ENCODE assay signal across 27 mouse cellular contexts in genomic region chr8:118042253-118042860, GRCm38 (mm10).
A peak's percentile ranks its signal among the peaks of the same experiment; 100 is the strongest.
DNase-seq lines count a peak whose midpoint lies in the region; ATAC-seq and TF ChIP-seq lines count a peak whose summit lies in the region.
"Had no signal": no experiment of that assay in that cellular context is flagged by ENCODE, and none has a peak within 500 bp of the region (broad histone marks: within the 10 kb centered on the region; RNA-seq: fewer than 3 reads in every experiment).

No protein-coding gene starts in this region.

- DNase-seq in forebrain, embryonic 10.5 days (ENCODE audit: extremely low spot score, low spot score), result peak; percentile 35
- no peak for DNase-seq in forebrain, postnatal 0 days
- DNase-seq in hindbrain, embryonic 11.5 days (ENCODE audit: low spot score), result peak; percentile 20
- peak; percentile 27 for DNase-seq in retina, postnatal 1 day
- DNase-seq in retina, embryonic 14.5 days (ENCODE audit: low spot score), result no peak
- DNase-seq in cerebellum, postnatal 25 days, result no peak
- DNase-seq: adrenal gland, postnatal 10 days; cerebellum, adult 11 months; cerebellum, adult 9-10 months; heart, postnatal 14 days; kidney, adult 9 months; kidney, postnatal 10 days; layer of hippocampus, postnatal 36 days; left cerebral cortex, postnatal 4 days; liver, embryonic 13.5 days; lung, adult 18-20 months; spleen, adult 18-20 months; thymus, postnatal 25 days had no signal

- WGBS in forebrain, embryonic 10.5 days, result 36% methylated on average over 10 of the region's 10 CpGs
- WGBS in forebrain, postnatal 0 days, result 15% methylated on average over 10 of the region's 10 CpGs
- WGBS in hindbrain, embryonic 11.5 days, result 37% methylated on average over 10 of the region's 10 CpGs
- WGBS in hindbrain, embryonic 13.5 days, result 15% methylated on average over 10 of the region's 10 CpGs
- WGBS in neural tube, embryonic 13.5 days, result 14% methylated on average over 10 of the region's 10 CpGs

- no peak for ATAC-seq in forebrain, postnatal 0 days
- ATAC-seq in hindbrain, embryonic 11.5 days (ENCODE audit: low FRiP score), result peak; percentile 59
- no peak for ATAC-seq in hindbrain, embryonic 13.5 days (ENCODE audit: low FRiP score)
- peak; percentile 27; the same call in 1 of the 2 replicates for ATAC-seq in neural tube, embryonic 13.5 days (ENCODE audit: low read depth)
- ATAC-seq: forebrain, embryonic 16.5 days; intestine, postnatal 0 days; lung, postnatal 0 days had no signal

- no peak overlapping the region for H3K4me3 ChIP-seq in forebrain, embryonic 10.5 days
- H3K4me3 ChIP-seq in forebrain, postnatal 0 days (ENCODE audit: low read depth, low read length), result no peak overlapping the region
- no peak overlapping the region for H3K4me3 ChIP-seq in hindbrain, embryonic 11.5 days (ENCODE audit: low read depth, low read length)
- no peak overlapping the region for H3K4me3 ChIP-seq in hindbrain, embryonic 13.5 days
- no peak overlapping the region for H3K4me3 ChIP-seq in neural tube, embryonic 13.5 days
- H3K4me3 ChIP-seq: embryonic facial prominence, embryonic 13.5 days; hindbrain, embryonic 12.5 days; liver, embryonic 13.5 days; megakaryocyte, embryonic 14.5 days had no signal

- peaks cover 38% of the 10 kb centered on the region for H3K27me3 ChIP-seq in forebrain, embryonic 10.5 days (ENCODE audit: poor library complexity, severe bottlenecking)
- H3K27me3 ChIP-seq in forebrain, postnatal 0 days (ENCODE audit: insufficient read depth, low read length), result no peaks in the 10 kb centered on the region; the same call in 1 of the 2 replicates
- H3K27me3 ChIP-seq in hindbrain, embryonic 11.5 days (ENCODE audit: control insufficient read depth, insufficient read depth, low read length), result no peaks in the 10 kb centered on the region
- H3K27me3 ChIP-seq in hindbrain, embryonic 13.5 days, result no peaks in the 10 kb centered on the region
- no peaks in the 10 kb centered on the region; the same call in 1 of the 2 replicates for H3K27me3 ChIP-seq in neural tube, embryonic 13.5 days
- H3K27me3 ChIP-seq: CH12.LX; embryonic facial prominence, embryonic 13.5 days; hindbrain, embryonic 12.5 days; liver, embryonic 13.5 days; megakaryocyte, embryonic 14.5 days had no signal

- no peak overlapping the region for H3K4me2 ChIP-seq in forebrain, postnatal 0 days (ENCODE audit: low read depth)
- no peak overlapping the region for H3K4me2 ChIP-seq in hindbrain, embryonic 11.5 days (replicated peaks; ENCODE audit: low read depth, low read length)
- no peak overlapping the region for H3K4me2 ChIP-seq in hindbrain, embryonic 13.5 days
- no peak overlapping the region for H3K4me2 ChIP-seq in neural tube, embryonic 13.5 days
- H3K4me2 ChIP-seq: embryonic facial prominence, embryonic 13.5 days; hindbrain, embryonic 12.5 days; liver, embryonic 13.5 days had no signal

- H3K9me3 ChIP-seq in forebrain, embryonic 10.5 days, result no peaks in the 10 kb centered on the region
- H3K9me3 ChIP-seq in forebrain, postnatal 0 days (ENCODE audit: low read length), result no peaks in the 10 kb centered on the region
- no peaks in the 10 kb centered on the region for H3K9me3 ChIP-seq in hindbrain, embryonic 11.5 days (ENCODE audit: control insufficient read depth, low read length)
- H3K9me3 ChIP-seq in hindbrain, embryonic 13.5 days, result no peaks in the 10 kb centered on the region
- H3K9me3 ChIP-seq in neural tube, embryonic 13.5 days, result no peaks in the 10 kb centered on the region
- H3K9me3 ChIP-seq: embryonic facial prominence, embryonic 13.5 days; hindbrain, embryonic 12.5 days had no signal

- no peak overlapping the region for H3K9ac ChIP-seq in forebrain, postnatal 0 days
- no peak overlapping the region for H3K9ac ChIP-seq in hindbrain, embryonic 11.5 days (ENCODE audit: low read depth, low read length)
- no peak overlapping the region for H3K9ac ChIP-seq in hindbrain, embryonic 13.5 days
- H3K9ac ChIP-seq in neural tube, embryonic 13.5 days, result no peak overlapping the region
- H3K9ac ChIP-seq: embryonic facial prominence, embryonic 13.5 days; hindbrain, embryonic 12.5 days; liver, embryonic 13.5 days had no signal

- no peaks in the 10 kb centered on the region for H3K36me3 ChIP-seq in forebrain, embryonic 10.5 days (replicated peaks)
- no peaks in the 10 kb centered on the region for H3K36me3 ChIP-seq in forebrain, postnatal 0 days (ENCODE audit: insufficient read depth)
- H3K36me3 ChIP-seq in hindbrain, embryonic 11.5 days (ENCODE audit: control insufficient read depth, insufficient read depth, low read length), result no peaks in the 10 kb centered on the region
- H3K36me3 ChIP-seq in hindbrain, embryonic 13.5 days, result no peaks in the 10 kb centered on the region
- no peaks in the 10 kb centered on the region for H3K36me3 ChIP-seq in neural tube, embryonic 13.5 days
- H3K36me3 ChIP-seq: embryonic facial prominence, embryonic 13.5 days; hindbrain, embryonic 12.5 days; liver, embryonic 13.5 days had no signal

- no peak for TF ChIP-seq CTCF in forebrain, postnatal 0 days (IDR thresholded peaks at IDR 0.05; ENCODE audit: low read depth)

- no peak overlapping the region for H3K27ac ChIP-seq in forebrain, embryonic 10.5 days
- no peak overlapping the region for H3K27ac ChIP-seq in forebrain, postnatal 0 days (ENCODE audit: low read depth, low read length)
- no peak overlapping the region for H3K27ac ChIP-seq in hindbrain, embryonic 11.5 days (ENCODE audit: low read depth, low read length)
- H3K27ac ChIP-seq in hindbrain, embryonic 13.5 days, result no peak overlapping the region
- peak overlapping the region; percentile 20; the same call in 1 of the 2 replicates for H3K27ac ChIP-seq in neural tube, embryonic 13.5 days (replicated peaks)
- H3K27ac ChIP-seq: embryonic facial prominence, embryonic 13.5 days; hindbrain, embryonic 12.5 days; liver, embryonic 13.5 days had no signal

- peaks cover 14% of the 10 kb centered on the region for H3K4me1 ChIP-seq in forebrain, embryonic 10.5 days
- no peaks in the 10 kb centered on the region for H3K4me1 ChIP-seq in forebrain, postnatal 0 days (ENCODE audit: insufficient read depth)
- H3K4me1 ChIP-seq in hindbrain, embryonic 11.5 days (replicated peaks; ENCODE audit: control insufficient read depth, insufficient read depth, low read length), result no peaks in the 10 kb centered on the region
- peaks cover 8% of the 10 kb centered on the region; the same call in 1 of the 2 replicates for H3K4me1 ChIP-seq in hindbrain, embryonic 13.5 days (replicated peaks)
- H3K4me1 ChIP-seq in neural tube, embryonic 13.5 days (replicated peaks), result peaks cover 9% of the 10 kb centered on the region
- H3K4me1 ChIP-seq: embryonic facial prominence, embryonic 13.5 days; liver, embryonic 13.5 days; megakaryocyte, embryonic 14.5 days had no signal

Comparison
In these comparisons a context has a peak if more than half of its experiments do, and no peak if none do; other contexts are left out.
1. DNase-seq: peak in forebrain, embryonic 10.5 days (single experiment), hindbrain, embryonic 11.5 days (single experiment) and retina, postnatal 1 day (single experiment); none in forebrain, postnatal 0 days (single experiment), retina, embryonic 14.5 days (single experiment) and cerebellum, postnatal 25 days (0 of 2).
2. ATAC-seq: peak in hindbrain, embryonic 11.5 days (single experiment) and neural tube, embryonic 13.5 days (single experiment); none in forebrain, postnatal 0 days (single experiment) and hindbrain, embryonic 13.5 days (single experiment).